24 mouse cellular contexts compared by ENCODE assay signal in the genomic region with DNA sequence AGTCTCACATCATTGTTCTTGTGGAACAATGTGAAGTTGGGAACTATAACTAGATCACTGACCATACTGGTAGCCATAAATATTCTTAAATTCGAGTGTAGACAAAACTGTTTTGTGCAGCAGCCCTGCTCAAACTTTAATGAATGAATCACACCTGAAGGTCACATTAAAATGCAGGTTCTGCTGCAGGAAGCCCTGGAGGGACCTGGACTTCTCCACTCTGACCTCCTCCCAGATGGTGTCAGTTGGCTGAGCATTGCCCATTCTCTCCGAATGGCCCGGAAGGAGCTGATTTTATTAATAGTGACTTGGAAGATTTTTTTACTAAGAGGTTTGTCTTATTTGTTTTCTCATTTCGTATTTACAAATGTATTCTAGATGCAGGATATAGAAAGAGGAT.
DNase-seq lines count a peak whose midpoint lies in the region; ATAC-seq and TF ChIP-seq lines count a peak whose summit lies in the region.
"Had no signal": no experiment of that assay in that cellular context is flagged by ENCODE, and none has a peak within 500 bp of the region (broad histone marks: within the 10 kb centered on the region; RNA-seq: fewer than 3 reads in every experiment).

No protein-coding gene starts in this region.

- H3K4me1 ChIP-seq in kidney, adult 2 months (ENCODE audit: control insufficient read depth, insufficient read depth, low read length), result no peaks in the 10 kb centered on the region
- H3K4me1 ChIP-seq in kidney, embryonic 15.5 days, result 0 out of 2 replicates have a peak, but pooled peaks cover 2% of the 10 kb centered on the region
- H3K4me1 ChIP-seq in ES-Bruce4 (ENCODE audit: control insufficient read depth, insufficient read depth, low read length), result no peaks in the 10 kb centered on the region
- H3K4me1 ChIP-seq in limb, embryonic 11.5 days (ENCODE audit: control insufficient read depth, insufficient read depth, low read length), result no peaks in the 10 kb centered on the region
- H3K4me1 ChIP-seq: embryonic facial prominence, embryonic 13.5 days; embryonic facial prominence, embryonic 15.5 days had no signal

- H3K27ac ChIP-seq in kidney, adult 2 months (ENCODE audit: insufficient read depth, low read depth, low read length), result no peak overlapping the region
- H3K27ac ChIP-seq in kidney, embryonic 15.5 days, result no peak overlapping the region
- no peak overlapping the region for H3K27ac ChIP-seq in ES-Bruce4 (ENCODE audit: insufficient read depth, low read length)
- no peak overlapping the region for H3K27ac ChIP-seq in limb, embryonic 11.5 days (replicated peaks; ENCODE audit: low read depth, low read length)
- H3K27ac ChIP-seq: embryonic facial prominence, embryonic 13.5 days; embryonic facial prominence, embryonic 15.5 days; forebrain, embryonic 10.5 days; forebrain, embryonic 12.5 days had no signal

- no peak for TF ChIP-seq POLR2A in kidney, adult 2 months (IDR thresholded peaks at IDR 0.05; ENCODE audit: low read depth, low read length)
- no peak for TF ChIP-seq POLR2A in ES-Bruce4 (IDR thresholded peaks at IDR 0.05; ENCODE audit: insufficient read depth, low read length)

- H3K4me3 ChIP-seq in kidney, adult 2 months (ENCODE audit: insufficient read depth, low read depth, low read length), result no peak overlapping the region
- H3K4me3 ChIP-seq in kidney, embryonic 15.5 days (replicated peaks), result no peak overlapping the region
- H3K4me3 ChIP-seq in ES-Bruce4 (ENCODE audit: low read depth, low read length), result no peak overlapping the region
- no peak overlapping the region for H3K4me3 ChIP-seq in limb, embryonic 11.5 days (ENCODE audit: low read depth, low read length)
- H3K4me3 ChIP-seq: embryonic facial prominence, embryonic 13.5 days; embryonic facial prominence, embryonic 15.5 days; erythroblast, embryonic 14.5 days; forebrain, embryonic 10.5 days; forebrain, embryonic 12.5 days had no signal

- ATAC-seq in kidney, embryonic 15.5 days (replicated peaks; ENCODE audit: low FRiP score), result no peak
- no peak for ATAC-seq in limb, embryonic 11.5 days (ENCODE audit: insufficient number of reproducible peaks, low FRiP score, low TSS enrichment, low read depth)
- ATAC-seq: activated CD4-positive, CD25-positive, alpha-beta regulatory T cell, adult 4 months; forebrain, embryonic 14.5 days; forebrain, embryonic 16.5 days; Patski had no signal

- H3K27me3 ChIP-seq in kidney, adult 2 months (replicated peaks; ENCODE audit: control insufficient read depth, insufficient read depth, low read length), result no peaks in the 10 kb centered on the region
- no peaks in the 10 kb centered on the region for H3K27me3 ChIP-seq in kidney, embryonic 15.5 days
- peaks cover 2% of the 10 kb centered on the region; the same call in 1 of the 2 replicates for H3K27me3 ChIP-seq in ES-Bruce4 (ENCODE audit: control insufficient read depth, insufficient read depth, low read length, poor library complexity, severe bottlenecking)
- no peaks in the 10 kb centered on the region for H3K27me3 ChIP-seq in limb, embryonic 11.5 days (ENCODE audit: control insufficient read depth, insufficient read depth, low read length)
- H3K27me3 ChIP-seq: embryonic facial prominence, embryonic 13.5 days; embryonic facial prominence, embryonic 15.5 days; forebrain, embryonic 12.5 days had no signal

- TF ChIP-seq EP300 in ES-Bruce4 (IDR thresholded peaks at IDR 0.05; ENCODE audit: insufficient read depth, low read depth, low read length), result peak; percentile 83

- DNase-seq in kidney, adult 2 months, result peak; percentile 20
- DNase-seq in forelimb bud, embryonic 11.5 days (ENCODE audit: low read depth, low spot score), result peak; percentile 57
- peak; percentile 38 for DNase-seq in limb, embryonic 11.5 days (ENCODE audit: low spot score)
- DNase-seq in thymus, postnatal 4 days, result no peak
- DNase-seq in urinary bladder, postnatal 10 days (ENCODE audit: low spot score), result no peak
- DNase-seq: adrenal gland, adult 8-10 months; adrenal gland, postnatal 14 days; adrenal gland, postnatal 36 days; cerebellum, adult 11-12 months; cerebellum, adult 9-10 months; cerebellum, postnatal 36 days; embryo, embryonic 11 days had no signal

- WGBS in kidney, adult 2 months, result 39% methylated on average over 4 of the region's 4 CpGs
- WGBS in kidney, embryonic 15.5 days, result 40% methylated on average over 4 of the region's 4 CpGs
- WGBS in limb, embryonic 11.5 days, result 13% methylated on average over 4 of the region's 4 CpGs

- H3K9ac ChIP-seq in kidney, embryonic 15.5 days, result no peak overlapping the region
- H3K9ac ChIP-seq in ES-Bruce4 (ENCODE audit: low read depth, poor library complexity, severe bottlenecking), result no peak overlapping the region
- no peak overlapping the region for H3K9ac ChIP-seq in limb, embryonic 11.5 days (ENCODE audit: low read length)
- H3K9ac ChIP-seq: embryonic facial prominence, embryonic 13.5 days; embryonic facial prominence, embryonic 15.5 days; forebrain, embryonic 12.5 days had no signal

- no peak for TF ChIP-seq CTCF in kidney, adult 2 months (conservative IDR thresholded peaks at IDR 0.05; ENCODE audit: insufficient read depth, insufficient read length, low read depth, low read length)
- TF ChIP-seq CTCF in ES-Bruce4 (IDR thresholded peaks at IDR 0.05; ENCODE audit: low read depth, low read length), result no peak

- H3K4me2 ChIP-seq in kidney, embryonic 15.5 days, result no peak overlapping the region
- H3K4me2 ChIP-seq in limb, embryonic 11.5 days (ENCODE audit: low read depth, severe bottlenecking), result no peak overlapping the region
- H3K4me2 ChIP-seq: embryonic facial prominence, embryonic 13.5 days; embryonic facial prominence, embryonic 15.5 days; forebrain, embryonic 12.5 days had no signal

- H3K9me3 ChIP-seq in kidney, embryonic 15.5 days (replicated peaks), result no peaks in the 10 kb centered on the region
- H3K9me3 ChIP-seq in ES-Bruce4 (replicated peaks; ENCODE audit: control insufficient read depth, insufficient read depth, low read length, poor library complexity, severe bottlenecking), result no peaks in the 10 kb centered on the region
- H3K9me3 ChIP-seq in limb, embryonic 11.5 days (ENCODE audit: control insufficient read depth, low read length), result no peaks in the 10 kb centered on the region
- H3K9me3 ChIP-seq: embryonic facial prominence, embryonic 13.5 days; embryonic facial prominence, embryonic 15.5 days; forebrain, embryonic 10.5 days; forebrain, embryonic 12.5 days; G1E had no signal

- H3K36me3 ChIP-seq in kidney, adult 2 months (ENCODE audit: control insufficient read depth, insufficient read depth, low read length), result no peaks in the 10 kb centered on the region
- no peaks in the 10 kb centered on the region for H3K36me3 ChIP-seq in kidney, embryonic 15.5 days
- no peaks in the 10 kb centered on the region for H3K36me3 ChIP-seq in ES-Bruce4 (ENCODE audit: control insufficient read depth, insufficient read depth, low read length, poor library complexity, severe bottlenecking)
- no peaks in the 10 kb centered on the region for H3K36me3 ChIP-seq in limb, embryonic 11.5 days (ENCODE audit: control insufficient read depth, insufficient read depth, low read length)
- H3K36me3 ChIP-seq: embryonic facial prominence, embryonic 13.5 days; embryonic facial prominence, embryonic 15.5 days; forebrain, embryonic 10.5 days; forebrain, embryonic 12.5 days; G1E had no signal

Comparison
In these comparisons a context has a peak if more than half of its experiments do, and no peak if none do; other contexts are left out.
1. DNase-seq: peak in kidney, adult 2 months (single experiment), forelimb bud, embryonic 11.5 days (single experiment) and limb, embryonic 11.5 days (single experiment); none in thymus, postnatal 4 days (single experiment) and urinary bladder, postnatal 10 days (single experiment).